Mouse (Mus musculus) small intestine, adult 2 months (tissue): ENCODE results near the gene Npnt. TPM values are rescaled to one million over a fixed set of nuclear protein-coding genes. Genes with fewer than 3 reads are reported as not detected.

Experiments used
- H3K27ac ChIP-seq: fragments of 200-500 bp; 2 replicates; pipeline ENCODE4 v1.5.1; 2012; ENCODE audit warnings: low read depth, low read length, control low read depth, inconsistent platforms; ENCODE audit not compliant: insufficient read depth
- H3K27me3 ChIP-seq: fragments of 200-500 bp; 2 replicates; pipeline ENCODE4 v1.6.1; 2012; ENCODE audit warnings: mild to moderate bottlenecking, moderate library complexity, low read length, inconsistent platforms; ENCODE audit not compliant: control insufficient read depth, insufficient read depth
- H3K36me3 ChIP-seq: fragments of 200-500 bp; 2 replicates; pipeline ENCODE4 v1.6.1; 2012; ENCODE audit warnings: mild to moderate bottlenecking, low read length, control low read depth, inconsistent platforms; ENCODE audit not compliant: control insufficient read depth, insufficient read depth
- H3K4me1 ChIP-seq: fragments of 200-500 bp; 2 replicates; pipeline ENCODE4 v1.6.1; 2012; ENCODE audit warnings: low read length, inconsistent platforms, mixed read lengths; ENCODE audit not compliant: control insufficient read depth, insufficient read depth, insufficient read length
- H3K4me3 ChIP-seq: fragments of 200-500 bp; 2 replicates; pipeline ENCODE4 v1.5.1; 2012; ENCODE audit warnings: low read depth, mild to moderate bottlenecking, control low read depth, inconsistent platforms, low read length, moderate library complexity
- CTCF ChIP-seq: fragments of 200-500 bp; IDR thresholded peaks from 2 replicates; pipeline ENCODE4 v1.5.1; 2012; ENCODE audit warnings: low read depth, mild to moderate bottlenecking, control low read depth, inconsistent platforms, low read length, moderate library complexity, mixed read lengths; ENCODE audit not compliant: insufficient replicate concordance, insufficient read length; ENCODE audit errors: extremely low read depth
- POLR2A ChIP-seq: fragments of 200-500 bp; IDR thresholded peaks from 2 replicates; pipeline ENCODE4 v1.6.1; 2012; ENCODE audit warnings: low read depth, mild to moderate bottlenecking, control low read depth, inconsistent platforms, low read length, moderate library complexity
- WGBS: fragments of 180-500 bp; shearing (Covaris S2); methylation state at CpG from one replicate; pipeline ENCODE4 v1.1.7; 2018; 5-methylcytosine and 5-hydroxymethylcytosine counted together
- polyA plus RNA-seq: library from polyadenylated mRNA; depleted of rRNA; stranded (reverse); fragments of >200 nt; gene quantifications from 2 replicates; pipeline ENCODE4 v1.2.3, GENCODE M21; 2012

Gene Npnt
- polyA plus RNA-seq, 1 experiment: 25.6 TPM

- Histone ChIP-seq H3K27ac (no peak overlapping the region), H3K4me1 (0 out of 2 replicates have a peak, but pooled peaks cover 3% of the 10 kb centered on the region), H3K27me3 (no peaks in the 10 kb centered on the region), H3K36me3 (no peaks in the 10 kb centered on the region), H3K4me3 (no peak overlapping the region)
- 85% methylated on average over 9 of the region's 9 CpGs for WGBS
- no peak for TF ChIP-seq POLR2A
- no peak for TF ChIP-seq CTCF
Observed at GRCm38 (mm10) chr3:132854271-132854670, 95.8 kb downstream of the Npnt start.

- Histone ChIP-seq H3K27me3 (no peaks in the 10 kb centered on the region), H3K36me3 (no peaks in the 10 kb centered on the region), H3K4me1 (0 out of 2 replicates have a peak, but pooled peaks cover 3% of the 10 kb centered on the region), H3K4me3 (no peak overlapping the region), H3K27ac (no peak overlapping the region)
- TF ChIP-seq POLR2A (no peak), CTCF (no peak)
- 68% methylated on average over 28 of the region's 28 CpGs for WGBS
Observed at GRCm38 (mm10) chr3:132851841-132852728, 98.0 kb downstream of the Npnt start.

GRCm38 (mm10) chr3:132851417-132851816, 98.7 kb downstream of the Npnt start:
- H3K4me3 ChIP-seq: no peak overlapping the region
- 0 out of 2 replicates have a peak, but pooled peaks cover 3% of the 10 kb centered on the region for H3K4me1 ChIP-seq
- WGBS: 43% methylated on average over 1 of the region's 1 CpGs
- H3K36me3 ChIP-seq: no peaks in the 10 kb centered on the region
- no peaks in the 10 kb centered on the region for H3K27me3 ChIP-seq
- no peak overlapping the region for H3K27ac ChIP-seq
- TF ChIP-seq CTCF: no peak
- no peak for TF ChIP-seq POLR2A

- Histone ChIP-seq H3K27me3 (no peaks in the 10 kb centered on the region), H3K36me3 (no peaks in the 10 kb centered on the region), H3K4me3 (no peak overlapping the region), H3K4me1 (0 out of 2 replicates have a peak, but pooled peaks cover 3% of the 10 kb centered on the region), H3K27ac (no peak overlapping the region)
- no peak for TF ChIP-seq CTCF
- TF ChIP-seq POLR2A: no peak
- 84% methylated on average over 2 of the region's 2 CpGs for WGBS
Observed at GRCm38 (mm10) chr3:132850431-132850830, 99.7 kb downstream of the Npnt start.

GRCm38 (mm10) chr3:132849669-132850068, 100.4 kb downstream of the Npnt start:
- no peak for TF ChIP-seq CTCF
- no peak for TF ChIP-seq POLR2A
- Histone ChIP-seq H3K36me3 (no peaks in the 10 kb centered on the region), H3K27me3 (no peaks in the 10 kb centered on the region), H3K27ac (no peak overlapping the region), H3K4me3 (no peak overlapping the region), H3K4me1 (0 out of 2 replicates have a peak, but pooled peaks cover 3% of the 10 kb centered on the region)
- 82% methylated on average over 7 of the region's 7 CpGs for WGBS

GRCm38 (mm10) chr3:132842676-132843075, 107.4 kb downstream of the Npnt start:
- Histone ChIP-seq H3K4me3 (no peak overlapping the region), H3K27ac (no peak overlapping the region), H3K4me1 (no peaks in the 10 kb centered on the region), H3K36me3 (peaks cover 16% of the 10 kb centered on the region), H3K27me3 (no peaks in the 10 kb centered on the region)
- 94% methylated on average over 6 of the region's 6 CpGs for WGBS
- TF ChIP-seq POLR2A (no peak), CTCF (no peak)

- 95% methylated on average over 8 of the region's 8 CpGs for WGBS
- H3K4me1 ChIP-seq: no peaks in the 10 kb centered on the region
- H3K36me3 ChIP-seq: peaks cover 18% of the 10 kb centered on the region
- H3K4me3 ChIP-seq: no peak overlapping the region
- no peaks in the 10 kb centered on the region for H3K27me3 ChIP-seq
- TF ChIP-seq POLR2A (no peak), CTCF (no peak)
- H3K27ac ChIP-seq: no peak overlapping the region
Observed at GRCm38 (mm10) chr3:132839516-132839915, 110.6 kb downstream of the Npnt start.
